ENCODE assay signal across 18 mouse cellular contexts in genomic region chr3:153957916-153958315, GRCm38 (mm10). TPM values are rescaled to one million over a fixed set of nuclear protein-coding genes. Genes with fewer than 3 reads are reported as not detected.
"Had no signal": no experiment of that assay in that cellular context is flagged by ENCODE, and none has a peak within 500 bp of the region (broad histone marks: within the 10 kb centered on the region; RNA-seq: fewer than 3 reads in every experiment).

No protein-coding gene starts in this region.

- H3K4me2 ChIP-seq: kidney, embryonic 15.5 days; limb, embryonic 12.5 days; limb, embryonic 15.5 days; liver, embryonic 11.5 days; lung, embryonic 14.5 days; midbrain, embryonic 13.5 days had no signal

- H3K4me3 ChIP-seq: kidney, embryonic 15.5 days; limb, embryonic 12.5 days; limb, embryonic 15.5 days; midbrain, embryonic 13.5 days had no signal

- H3K27me3 ChIP-seq: kidney, embryonic 15.5 days; limb, embryonic 12.5 days; limb, embryonic 15.5 days; midbrain, embryonic 13.5 days had no signal

- H3K36me3 ChIP-seq: kidney, embryonic 15.5 days; limb, embryonic 12.5 days; limb, embryonic 15.5 days; midbrain, embryonic 13.5 days had no signal

- DNase-seq: kidney, adult 8-10 months; kidney, postnatal 10 days; kidney, postnatal 4 days; left cerebral cortex, postnatal 4 days; liver, postnatal 0 days; lung, embryonic 14.5 days; right cerebral cortex, adult 18-20 months; right cerebral cortex, postnatal 25 days; spleen, adult 18-20 months; thymus, adult 18-20 months; thymus, postnatal 36 days had no signal

RNA-seq across cellular contexts. Expression of gene Slc44a5, which starts 15.3 kb away (rescaled TPM):
- polyA plus RNA-seq: macrophage had no signal

RNA-seq across cellular contexts. Expression of gene Msh4, which starts 52.0 kb away (rescaled TPM):
- polyA plus RNA-seq: liver, postnatal 0 days; macrophage; stomach, embryonic 16.5 days had no signal
